ENCODE assay signal across 8 mouse cellular contexts in genomic region chr6:134200577-134200976, GRCm38 (mm10).
DNase-seq lines count a peak whose midpoint lies in the region; ATAC-seq and TF ChIP-seq lines count a peak whose summit lies in the region.

No protein-coding gene starts in this region.

- H3K27me3 ChIP-seq in testis, adult 2 months (ENCODE audit: control insufficient read depth, insufficient read depth, low read length), result no peaks in the 10 kb centered on the region
- H3K27me3 ChIP-seq in heart, postnatal 0 days (ENCODE audit: control insufficient read depth, insufficient read depth, low read length), result no peaks in the 10 kb centered on the region

- TF ChIP-seq POLR2A in testis, adult 2 months (IDR thresholded peaks at IDR 0.05; ENCODE audit: control insufficient read depth, low read depth, low read length), result no peak

- peak; percentile 41 to 56 for DNase-seq in heart, adult 9 months (ENCODE audit: low spot score in 2 of 2)
- no peak for DNase-seq in heart, adult 8-10 months (ENCODE audit: low spot score)
- DNase-seq in testis, postnatal 14 days (ENCODE audit: low spot score), result no peak
- DNase-seq in heart, postnatal 0 days (ENCODE audit: low spot score), result no peak
- DNase-seq in layer of hippocampus, postnatal 10 days (ENCODE audit: low spot score in 2 of 2), result no peak
- no peak for DNase-seq in cerebellum, adult 9-10 months
- DNase-seq in frontal cortex, postnatal 14 days (ENCODE audit: low spot score in 2 of 2), result no peak

- H3K9me3 ChIP-seq in heart, postnatal 0 days (replicated peaks; ENCODE audit: control insufficient read depth, low read length), result no peaks in the 10 kb centered on the region

- no peak; the same call in 1 of the 2 replicates for ATAC-seq in heart, postnatal 0 days (ENCODE audit: insufficient read depth, low read depth)

- no peaks in the 10 kb centered on the region for H3K36me3 ChIP-seq in testis, adult 2 months (ENCODE audit: control insufficient read depth, insufficient read depth, low read length)
- H3K36me3 ChIP-seq in heart, postnatal 0 days (replicated peaks; ENCODE audit: control insufficient read depth, insufficient read depth, low read length), result no peaks in the 10 kb centered on the region

- no peak for TF ChIP-seq CTCF in testis, adult 2 months (IDR thresholded peaks at IDR 0.05; ENCODE audit: control insufficient read depth, insufficient read depth, insufficient replicate concordance, low read depth, low read length)
- TF ChIP-seq CTCF in heart, postnatal 0 days (IDR thresholded peaks at IDR 0.05; ENCODE audit: low read depth), result no peak

- no peak for TF ChIP-seq EP300 in heart, postnatal 0 days (IDR thresholded peaks at IDR 0.05; ENCODE audit: low read depth)

- peak overlapping the region; percentile 61; the same call in 1 of the 2 replicates for H3K27ac ChIP-seq in testis, adult 2 months (ENCODE audit: control insufficient read depth, insufficient read depth, low read depth, low read length)
- H3K27ac ChIP-seq in heart, postnatal 0 days (ENCODE audit: low read depth), result peak overlapping the region; percentile 66

- H3K4me3 ChIP-seq in testis, adult 2 months (ENCODE audit: control insufficient read depth, low read depth, low read length), result no peak overlapping the region
- no peak overlapping the region for H3K4me3 ChIP-seq in heart, postnatal 0 days (ENCODE audit: low read depth, low read length)

- WGBS in heart, postnatal 0 days, result 60% methylated on average over 10 of the region's 10 CpGs

- peaks cover 3% of the 10 kb centered on the region; the same call in 1 of the 2 replicates for H3K4me1 ChIP-seq in testis, adult 2 months (ENCODE audit: control insufficient read depth, insufficient read depth, low read length)
- peaks cover 15% of the 10 kb centered on the region for H3K4me1 ChIP-seq in heart, postnatal 0 days (ENCODE audit: control insufficient read depth, insufficient read depth)

- no peak overlapping the region for H3K9ac ChIP-seq in heart, postnatal 0 days (replicated peaks; ENCODE audit: low read depth, low read length)

- H3K4me2 ChIP-seq in heart, postnatal 0 days (ENCODE audit: low read depth, low read length), result no peak overlapping the region

Comparison
In these comparisons a context has a peak if more than half of its experiments do, and no peak if none do; other contexts are left out.
1. DNase-seq: peak in heart, adult 9 months (2 of 2); none in heart, adult 8-10 months (single experiment), testis, postnatal 14 days (single experiment), heart, postnatal 0 days (single experiment), layer of hippocampus, postnatal 10 days (0 of 2), cerebellum, adult 9-10 months (single experiment) and frontal cortex, postnatal 14 days (0 of 2).